Mouse (Mus musculus): ENCODE measurements around the gene H2-M10.1. TPM values are rescaled to one million over a fixed set of nuclear protein-coding genes. Genes with fewer than 3 reads are reported as not detected.

The H2-M10.1 gene
- polyA plus RNA-seq, 1 experiment, result not detected

DNA sequence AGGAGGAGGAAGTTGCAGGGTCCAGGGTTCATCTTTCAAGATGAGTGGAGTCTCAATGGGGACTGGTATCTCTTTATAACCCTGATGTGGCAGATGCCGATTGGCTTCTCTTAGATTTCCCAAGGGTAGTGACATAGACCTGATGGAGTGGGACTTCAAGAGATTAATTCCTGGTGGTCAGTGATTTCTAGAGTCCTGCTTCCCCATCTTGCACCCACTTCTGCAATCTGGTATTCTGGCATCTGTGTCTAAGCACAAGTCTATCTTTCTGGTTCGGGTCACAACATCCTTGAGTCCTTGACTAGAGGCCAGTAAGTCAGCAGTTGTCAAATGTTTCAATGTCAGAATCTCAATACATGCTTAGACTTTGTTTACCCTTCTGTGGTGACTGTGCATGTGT lies 39.6 kb downstream of the H2-M10.1 start, which contains the start of gene H2-M10.2:
TSS of gene H2-M10.2 (minus strand) at position 101 of the 400 bp plus-strand sequence.
- no peak within 1 kb of the TSS for H3K4me3 ChIP-seq (replicated peaks)
- H3K9me3 ChIP-seq, result peaks cover 8% of the 10 kb centered on the region
- H3K36me3 ChIP-seq (replicated peaks; ENCODE audit: low read length), result peaks cover 8% of the 10 kb centered on the region
- H3K4me1 ChIP-seq, result peaks cover 8% of the 10 kb centered on the region
- peaks cover 6% of the 10 kb centered on the region for H3K27me3 ChIP-seq (replicated peaks)
- TF ChIP-seq GATA1 (IDR thresholded peaks at IDR 0.05; ENCODE audit: borderline replicate concordance, low read length) (no peak), FLI1 (IDR thresholded peaks at IDR 0.05; ENCODE audit: low read length) (no peak)

DNA sequence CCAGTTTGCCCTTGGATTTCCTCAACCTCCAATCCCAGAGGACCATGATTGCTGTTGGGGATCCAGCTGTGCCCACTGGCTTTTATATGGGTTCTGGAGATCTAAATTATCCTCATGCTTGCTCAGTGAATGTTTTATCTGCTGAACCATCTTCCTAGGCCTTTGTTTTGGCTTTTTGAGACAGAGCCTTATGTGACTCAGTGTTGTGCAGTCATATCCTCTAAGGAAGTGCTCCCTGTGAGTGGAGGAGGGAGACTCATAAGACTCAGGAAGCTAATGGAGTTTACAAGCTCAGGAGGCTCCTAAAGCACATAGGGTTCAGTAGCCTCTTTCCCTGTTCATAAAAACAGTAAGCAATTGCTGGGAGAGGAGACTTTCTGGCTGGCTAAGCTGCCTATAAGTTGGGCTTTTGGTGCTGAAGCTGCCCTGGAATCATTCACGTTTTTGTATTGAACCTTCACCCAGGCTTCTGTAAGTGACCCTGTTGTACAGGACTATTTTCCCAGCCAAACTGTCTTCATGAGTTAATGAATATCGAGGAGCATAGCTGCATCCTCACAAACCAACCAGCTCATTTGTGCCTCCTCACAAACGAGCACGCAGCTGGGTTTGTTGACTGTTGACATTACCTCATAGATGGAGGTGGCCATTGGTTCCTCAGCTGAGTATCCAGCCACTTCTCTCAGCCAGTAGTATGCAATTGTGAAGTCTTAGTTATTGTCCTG lies 44.3 kb downstream of the H2-M10.1 start:
- H3K4me3 ChIP-seq (replicated peaks), result peak overlapping the region; percentile 26
- peaks cover 42% of the 10 kb centered on the region for H3K36me3 ChIP-seq (replicated peaks; ENCODE audit: low read length)
- no peak for TF ChIP-seq GATA1 (IDR thresholded peaks at IDR 0.05; ENCODE audit: borderline replicate concordance, low read length)
- no peak for TF ChIP-seq FLI1 (IDR thresholded peaks at IDR 0.05; ENCODE audit: low read length)
- peaks cover 20% of the 10 kb centered on the region for H3K4me1 ChIP-seq
- H3K9me3 ChIP-seq, result peaks cover 11% of the 10 kb centered on the region
- H3K27me3 ChIP-seq (replicated peaks), result peaks cover 6% of the 10 kb centered on the region

DNA sequence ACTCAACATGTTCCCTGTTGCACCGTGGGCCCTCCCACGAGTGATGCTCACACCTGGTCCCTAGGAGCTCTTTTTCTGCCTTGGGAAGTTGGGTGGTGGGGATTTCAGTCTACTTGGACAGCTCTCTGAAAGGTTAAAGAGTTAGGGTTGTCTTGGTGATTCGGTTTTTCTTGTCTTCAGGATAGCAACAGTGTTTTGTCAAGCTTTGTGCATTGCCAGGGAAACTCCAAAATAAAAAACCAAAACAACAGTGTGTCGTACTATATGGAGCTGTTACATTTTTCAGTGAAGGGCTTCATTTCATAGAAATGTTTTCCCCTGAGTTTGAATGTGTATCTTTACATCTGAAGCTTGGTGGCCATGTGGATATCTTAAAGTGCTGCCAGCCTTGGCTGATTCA lies 51.2 kb downstream of the H2-M10.1 start:
- H3K9me3 ChIP-seq, result no peaks in the 10 kb centered on the region
- peaks cover 53% of the 10 kb centered on the region for H3K36me3 ChIP-seq (replicated peaks; ENCODE audit: low read length)

DNA sequence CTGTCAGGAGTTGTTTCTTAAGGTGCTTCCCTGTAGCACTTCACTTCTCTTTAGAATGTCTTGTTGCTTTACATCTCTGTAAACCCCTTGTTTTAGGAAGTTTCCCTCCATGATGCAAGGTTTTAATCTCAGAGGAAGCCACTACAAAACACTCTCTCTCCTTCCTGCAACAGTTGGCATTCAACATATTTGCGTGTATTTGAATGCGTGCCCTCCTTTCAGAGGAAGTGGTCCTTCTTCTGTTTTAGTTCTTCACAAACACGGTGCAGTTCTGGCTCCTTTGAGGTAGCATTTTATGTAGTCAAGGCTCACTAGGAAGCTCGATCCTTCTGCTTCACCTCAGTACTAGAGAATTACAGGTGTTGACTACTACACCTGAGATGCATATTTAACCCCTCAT lies 52.2 kb downstream of the H2-M10.1 start:
- TF ChIP-seq FLI1 (IDR thresholded peaks at IDR 0.05; ENCODE audit: low read length), result no peak
- no peak for TF ChIP-seq GATA1 (IDR thresholded peaks at IDR 0.05; ENCODE audit: borderline replicate concordance, low read length)
- no peaks in the 10 kb centered on the region for H3K9me3 ChIP-seq
- H3K27me3 ChIP-seq (replicated peaks), result no peaks in the 10 kb centered on the region
- H3K4me1 ChIP-seq, result peaks cover 62% of the 10 kb centered on the region
- H3K4me3 ChIP-seq (replicated peaks), result no peak overlapping the region
- H3K36me3 ChIP-seq (replicated peaks; ENCODE audit: low read length), result peaks cover 51% of the 10 kb centered on the region

More for the DNA sequence above, 51.2 kb downstream of the H2-M10.1 start:
- no peak overlapping the region for H3K4me3 ChIP-seq (replicated peaks)
- H3K27me3 ChIP-seq (replicated peaks), result no peaks in the 10 kb centered on the region
- TF ChIP-seq GATA1 (IDR thresholded peaks at IDR 0.05; ENCODE audit: borderline replicate concordance, low read length) (no peak), FLI1 (IDR thresholded peaks at IDR 0.05; ENCODE audit: low read length) (no peak)
- H3K4me1 ChIP-seq, result peaks cover 59% of the 10 kb centered on the region

Other genes with a start within 250 kb of the H2-M10.1 start
- gene Gm19684, start 204.5 kb downstream of the H2-M10.1 start, polyA plus RNA-seq (2012; ENCODE audit: insufficient read depth, low replicate concordance), result 0.29 TPM in 1 of 2 replicates, not detected in the other
- 0.46 TPM in 1 of 2 replicates, not detected in the other for gene Gm7030, start 196.7 kb downstream of the H2-M10.1 start, polyA plus RNA-seq (2012; ENCODE audit: insufficient read depth, low replicate concordance)
- gene Gm8909, start 157.6 kb downstream of the H2-M10.1 start, polyA plus RNA-seq (2012; ENCODE audit: insufficient read depth, low replicate concordance), result not detected in 2 replicates
- gene H2-T3, start 135.9 kb downstream of the H2-M10.1 start, polyA plus RNA-seq (2012; ENCODE audit: insufficient read depth, low replicate concordance), result not detected in 2 replicates
- gene Rpp21, start 68.1 kb downstream of the H2-M10.1 start, polyA plus RNA-seq (2012; ENCODE audit: insufficient read depth, low replicate concordance), result 81.8 and 103 TPM in 2 replicates
- gene Trim39, start 53.9 kb downstream of the H2-M10.1 start, polyA plus RNA-seq (2012; ENCODE audit: insufficient read depth, low replicate concordance), result 2.5 TPM in 2 replicates
- not detected in 2 replicates for gene H2-M10.2, start 39.7 kb downstream of the H2-M10.1 start, polyA plus RNA-seq (2012; ENCODE audit: insufficient read depth, low replicate concordance)
- not detected in 2 replicates for gene H2-M10.3, start 42.3 kb upstream of the H2-M10.1 start, polyA plus RNA-seq (2012; ENCODE audit: insufficient read depth, low replicate concordance)
- not detected in 2 replicates for gene H2-M10.4, start 136.2 kb upstream of the H2-M10.1 start, polyA plus RNA-seq (2012; ENCODE audit: insufficient read depth, low replicate concordance)
- not detected in 2 replicates for gene H2-M11, start 220.9 kb upstream of the H2-M10.1 start, polyA plus RNA-seq (2012; ENCODE audit: insufficient read depth, low replicate concordance)

All from megakaryocyte, embryonic 14.5 days (primary cell).